Mouse (Mus musculus) heart, postnatal 4 days (tissue): ENCODE measurements around the gene Tmem238. TPM values are rescaled to one million over a fixed set of nuclear protein-coding genes. Genes with fewer than 3 reads are reported as not detected.

Source experiments
- DNase-seq: peaks from one replicate; pipeline ENCODE4 v3.0.0; 2021
- total RNA-seq, 2 experiments: library from RNA; stranded (reverse); gene quantifications; 2 replicates each; pipeline ENCODE4 v1.2.3; 2021

Tmem238 gene
- total RNA-seq, 2 experiments from 2014 or later = 2.7 to 5.1 TPM

GRCm38 (mm10) chr7:4792278-4793212 lies 3.1 kb upstream of the Tmem238 start, which contains the start of gene Rpl28:
Gene Rpl28, plus strand, starts transcription at chr7:4792874.
- peak; percentile 96 for DNase-seq

DNA sequence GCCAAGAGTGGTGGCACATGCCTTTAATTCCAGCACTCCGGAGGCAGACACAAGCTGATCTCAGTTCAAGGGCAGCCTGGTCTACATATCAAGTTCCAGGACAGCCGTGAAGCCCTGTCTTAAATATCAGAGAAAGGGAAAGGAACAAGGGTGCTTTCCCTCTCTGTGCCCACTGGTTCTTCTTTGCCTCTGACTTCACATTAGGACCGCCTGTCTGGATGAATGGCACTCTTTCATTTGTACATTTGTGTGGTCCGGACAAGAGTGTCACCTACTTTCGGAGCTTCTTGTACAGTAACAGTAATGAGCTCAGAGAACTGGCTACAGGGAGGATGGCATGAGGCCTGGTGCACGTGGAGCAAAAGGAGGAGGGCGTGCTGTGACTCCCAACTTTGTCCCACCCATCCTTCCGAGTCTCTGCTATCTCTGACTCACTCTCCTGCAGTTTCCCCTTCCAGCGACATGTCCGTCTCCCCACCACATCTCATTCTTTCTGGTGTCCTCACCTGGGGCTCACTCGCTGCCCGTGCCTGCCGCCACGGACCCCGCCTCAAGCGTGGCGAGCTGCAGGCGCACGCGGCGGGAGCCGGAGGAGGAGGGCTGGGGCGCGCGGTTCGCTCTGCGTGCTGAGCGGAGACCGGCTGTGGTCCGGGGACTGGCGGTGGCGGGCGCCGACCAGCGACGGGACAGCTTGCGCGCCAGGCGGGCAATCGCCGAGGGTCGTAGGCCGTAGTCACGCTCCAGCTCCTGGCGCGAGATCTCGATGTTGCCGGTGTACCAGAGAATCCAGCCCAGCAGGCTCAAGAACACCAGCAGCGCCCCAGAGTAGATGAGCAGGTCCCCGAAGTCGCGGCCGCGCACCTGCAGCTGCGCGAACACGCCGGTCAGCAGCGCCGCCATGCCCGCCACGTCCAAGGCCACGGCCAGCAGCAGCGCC lies 689 bp downstream of the Tmem238 start:
- peak; percentile 73 for DNase-seq

DNA sequence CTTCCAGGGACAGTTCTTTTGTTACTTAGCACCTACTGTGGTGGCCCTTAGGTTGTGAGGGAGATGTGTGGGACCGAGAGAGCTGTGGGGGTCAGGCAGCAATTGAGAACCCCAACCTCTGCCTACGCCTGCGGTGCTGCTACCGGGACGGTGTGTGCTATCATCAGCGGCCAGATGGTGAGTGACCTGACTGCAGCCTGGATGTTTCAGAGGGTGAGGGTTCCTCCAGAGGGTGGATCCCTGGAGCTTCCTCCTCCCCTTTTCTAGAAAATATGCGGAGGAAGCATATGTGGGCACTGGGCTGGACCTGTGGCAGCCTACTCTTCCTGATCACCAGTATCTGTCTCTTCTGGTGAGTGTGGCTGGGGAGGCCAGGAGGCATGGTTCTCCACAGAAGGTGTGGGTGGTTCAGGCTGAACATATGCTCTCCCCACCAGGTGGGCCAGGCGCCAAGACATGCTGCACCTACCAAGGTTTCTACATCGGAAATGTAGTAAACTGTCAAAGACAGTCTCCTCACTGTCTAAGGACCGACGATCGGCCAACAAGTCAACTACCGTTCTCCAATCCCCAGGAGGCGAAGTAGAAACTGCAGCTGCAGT lies 5.7 kb downstream of the Tmem238 start:
- DNase-seq = no peak

- DNase-seq = no peak
Observed at GRCm38 (mm10) chr7:4782759-4783158, 6.7 kb downstream of the Tmem238 start, which contains the start of the genes Il11 and Tmem190. Gene Il11, minus strand, starts transcription at chr7:4782859. Gene Tmem190, plus strand, starts transcription at chr7:4782937.

- no peak for DNase-seq
Observed at GRCm38 (mm10) chr7:4782130-4782529, 7.3 kb downstream of the Tmem238 start.

GRCm38 (mm10) chr7:4779921-4780320 lies 9.5 kb downstream of the Tmem238 start:
- DNase-seq = no peak

DNA sequence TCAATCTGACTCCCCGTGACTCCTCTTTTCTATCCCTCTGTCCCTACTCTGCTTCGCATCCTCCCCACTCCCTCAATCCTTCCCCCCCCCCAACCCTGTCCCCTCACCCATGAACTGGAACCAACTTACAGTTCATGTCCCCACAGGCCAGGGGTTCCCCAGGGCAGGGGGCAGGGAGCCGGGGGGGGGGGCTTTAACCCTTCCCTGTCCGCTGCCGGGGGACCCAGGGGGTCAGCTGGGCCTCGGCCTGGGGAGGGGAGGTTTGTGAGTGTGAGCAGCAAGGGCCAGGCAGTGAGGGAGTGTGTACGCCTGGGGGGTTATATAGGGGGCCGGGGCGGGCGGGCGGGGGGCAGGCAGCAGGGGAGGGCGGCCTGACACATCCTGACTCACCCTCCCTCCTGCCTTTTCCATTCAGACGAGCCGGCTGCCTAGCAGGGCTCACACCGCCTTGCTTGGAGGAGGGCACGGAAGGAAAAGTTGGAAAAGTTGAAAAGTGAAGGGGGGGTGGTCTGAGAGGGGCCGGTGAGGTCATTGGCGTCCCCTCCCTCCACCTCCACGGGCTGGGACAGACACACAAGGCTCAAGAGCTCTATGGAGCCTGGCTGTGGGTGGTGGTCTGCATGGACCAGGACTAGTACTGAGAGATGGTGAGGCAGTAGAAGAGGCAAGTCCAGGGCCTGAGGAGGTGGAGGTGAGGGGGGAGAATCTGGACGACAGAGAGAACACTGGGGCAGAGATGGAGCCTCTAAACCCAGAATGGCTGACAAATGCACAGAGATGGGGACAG lies 11.4 kb downstream of the Tmem238 start:
- no peak for DNase-seq

DNA sequence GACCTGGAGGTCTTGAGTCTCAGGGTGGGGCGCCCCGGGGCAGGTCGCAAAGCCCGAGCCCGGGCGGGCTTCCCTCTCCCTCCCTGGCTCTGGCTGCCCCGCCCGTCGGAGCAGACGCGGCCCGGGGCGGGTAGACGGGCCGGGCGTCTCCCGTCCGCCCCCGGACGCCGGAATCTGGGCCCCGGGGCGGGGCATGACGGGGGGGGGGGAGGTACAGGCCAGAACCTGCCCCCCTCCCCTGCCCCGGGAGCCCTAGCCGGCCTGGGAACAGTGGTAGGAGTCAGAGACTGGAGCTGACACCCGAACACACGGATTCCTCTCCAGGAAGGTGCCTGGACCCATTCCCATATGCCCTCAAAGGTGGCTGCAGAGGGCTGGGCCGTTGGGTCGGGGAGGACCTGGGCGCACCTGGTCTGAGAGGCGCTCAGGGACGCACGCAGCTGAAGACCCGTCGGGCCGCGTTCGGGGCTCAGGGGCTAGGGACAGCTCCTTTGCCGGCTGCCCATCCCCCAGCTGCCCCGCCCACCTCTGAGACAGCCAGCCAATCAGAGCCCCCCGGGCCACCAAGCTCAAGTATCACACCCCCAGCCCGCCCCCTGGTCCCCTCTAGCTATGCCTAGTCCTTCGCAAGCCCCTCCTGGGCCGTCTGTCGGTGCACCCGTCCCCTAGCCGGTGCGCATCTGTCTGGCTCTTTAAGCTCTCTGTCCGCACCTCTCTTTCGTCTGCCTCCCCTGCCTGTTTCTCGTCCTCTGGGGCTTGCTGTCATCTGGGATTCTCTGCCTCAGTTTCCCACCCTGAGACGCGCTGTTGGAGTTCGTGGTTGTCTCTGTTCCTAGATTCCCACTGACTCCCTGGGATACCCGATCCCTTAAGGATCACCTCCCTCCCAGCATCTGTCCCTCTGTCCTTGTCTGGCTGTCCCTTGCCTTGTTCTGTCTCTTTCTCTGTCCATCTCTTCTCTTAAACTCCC lies 12.3 kb downstream of the Tmem238 start:
- DNase-seq = peak; percentile 74

DNA sequence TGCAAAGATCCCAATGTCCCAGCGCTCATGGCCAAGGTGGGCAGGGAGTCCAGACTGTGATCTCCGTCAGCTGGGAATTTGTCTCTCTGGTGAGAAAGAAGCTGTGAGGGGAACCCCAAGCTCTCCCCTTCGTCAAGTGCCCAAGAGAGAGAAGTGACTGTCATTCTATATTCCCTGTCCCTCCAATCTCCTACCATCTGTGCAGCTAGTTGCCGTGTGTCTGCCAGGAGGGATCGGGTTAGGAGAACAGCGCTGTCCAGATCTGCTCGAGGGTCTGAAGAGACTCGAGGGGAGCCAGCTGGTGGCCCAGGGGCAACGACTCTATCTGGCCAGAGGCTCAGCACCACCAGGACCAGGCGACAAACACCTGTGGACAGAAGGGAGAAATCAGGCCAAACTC lies 13.3 kb downstream of the Tmem238 start:
- no peak for DNase-seq

DNA sequence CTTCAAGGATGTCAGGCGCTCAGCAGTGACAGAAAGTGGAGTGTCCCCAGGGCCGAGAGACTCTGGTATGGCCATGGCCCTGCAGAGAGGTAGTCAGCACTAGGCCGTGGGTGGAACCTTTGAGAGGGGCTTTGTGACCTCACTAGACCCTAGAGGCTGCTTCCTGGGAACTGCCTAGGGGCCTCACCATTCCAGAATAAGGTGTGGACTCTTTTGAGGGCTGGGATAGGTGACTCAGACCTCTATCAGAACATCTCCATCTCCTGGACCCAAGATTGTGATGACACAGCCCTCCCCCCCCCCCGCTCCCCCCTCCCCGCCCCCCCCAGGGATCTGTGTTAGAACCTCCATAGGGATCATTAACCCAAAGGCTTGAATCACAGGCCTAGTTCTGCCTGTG lies 18.3 kb downstream of the Tmem238 start, which contains the start of gene Fam71e2:
Fam71e2 (minus strand) TSS at position 101 of the 400 bp plus-strand sequence.
- no peak for DNase-seq

DNA sequence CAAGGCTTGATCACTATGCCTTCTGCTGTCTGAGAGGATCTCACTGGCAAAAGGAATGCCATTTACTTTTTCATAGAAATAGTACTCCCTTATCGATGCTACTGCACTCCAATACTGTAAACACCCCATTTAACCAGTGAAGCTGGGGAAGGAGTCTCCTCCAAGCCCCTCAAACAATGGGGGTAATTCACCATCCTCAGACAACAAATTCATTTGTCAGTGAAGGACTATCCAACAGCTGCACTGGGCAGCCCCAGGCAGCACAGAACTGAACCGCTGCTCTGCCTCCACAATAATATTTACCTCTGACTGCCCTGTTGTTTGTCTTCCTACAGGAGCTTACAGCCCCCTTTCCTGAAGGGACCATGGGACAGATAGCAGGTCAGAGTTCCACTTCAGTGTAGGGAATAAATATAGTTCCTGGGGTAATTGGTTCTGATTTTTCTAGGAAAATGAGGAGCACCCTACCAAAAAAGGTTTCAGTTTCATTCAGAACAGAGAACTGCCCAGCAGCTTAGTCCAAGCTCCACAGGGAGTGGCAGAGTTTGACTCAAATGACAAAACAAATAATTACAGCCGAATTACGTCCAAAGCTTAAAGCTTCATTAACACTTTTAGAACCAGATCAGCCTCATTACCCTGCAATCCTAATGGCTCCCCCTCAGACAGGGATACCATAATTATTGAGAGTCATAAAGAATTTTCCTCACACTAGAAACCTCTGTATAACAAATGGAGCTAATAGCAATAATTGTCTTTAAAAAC lies 24.3 kb downstream of the Tmem238 start:
- DNase-seq = no peak

- DNase-seq = no peak
Observed at GRCm38 (mm10) chr7:4759670-4760069, 29.8 kb downstream of the Tmem238 start.

DNA sequence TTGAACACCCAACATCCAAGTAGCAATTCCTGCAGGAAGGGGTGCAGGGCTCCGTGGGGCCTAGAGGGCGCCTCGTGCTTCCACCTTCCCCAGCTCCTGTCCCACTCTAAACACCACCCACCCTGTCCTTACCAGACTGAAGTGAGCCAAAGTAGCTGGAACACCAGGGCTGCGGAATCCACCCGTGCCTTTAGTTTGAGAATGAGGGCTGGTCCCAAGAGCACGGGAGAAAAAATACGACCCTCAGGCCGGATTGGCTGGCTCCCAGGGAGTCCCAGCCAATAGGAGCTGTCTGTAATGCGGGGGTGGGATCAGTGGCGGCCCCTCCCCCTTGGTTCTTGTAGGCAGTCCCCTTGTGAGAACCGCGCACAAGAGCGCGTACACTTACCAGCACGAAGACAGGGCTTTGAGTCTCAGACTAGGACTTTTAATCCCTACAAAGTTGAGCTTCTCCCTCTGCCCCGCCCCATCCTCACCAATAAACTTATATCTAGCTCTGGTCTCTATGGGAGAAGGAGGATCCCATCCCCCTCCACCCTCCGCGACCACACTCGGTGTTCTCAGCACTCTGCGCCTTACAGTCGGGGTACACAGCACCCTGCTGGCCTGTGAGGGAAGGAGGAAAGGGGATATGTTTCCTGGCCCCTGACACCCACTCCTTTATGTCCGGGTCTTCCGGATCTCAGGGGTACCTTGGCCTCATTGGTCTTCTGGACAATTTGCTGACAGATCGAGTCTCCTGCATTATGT lies 36.5 kb downstream of the Tmem238 start, which contains the start of gene Cox6b2:
Cox6b2 (minus strand) TSS at position 274 of the 750 bp plus-strand sequence.
- DNase-seq = peak; percentile 85

DNA sequence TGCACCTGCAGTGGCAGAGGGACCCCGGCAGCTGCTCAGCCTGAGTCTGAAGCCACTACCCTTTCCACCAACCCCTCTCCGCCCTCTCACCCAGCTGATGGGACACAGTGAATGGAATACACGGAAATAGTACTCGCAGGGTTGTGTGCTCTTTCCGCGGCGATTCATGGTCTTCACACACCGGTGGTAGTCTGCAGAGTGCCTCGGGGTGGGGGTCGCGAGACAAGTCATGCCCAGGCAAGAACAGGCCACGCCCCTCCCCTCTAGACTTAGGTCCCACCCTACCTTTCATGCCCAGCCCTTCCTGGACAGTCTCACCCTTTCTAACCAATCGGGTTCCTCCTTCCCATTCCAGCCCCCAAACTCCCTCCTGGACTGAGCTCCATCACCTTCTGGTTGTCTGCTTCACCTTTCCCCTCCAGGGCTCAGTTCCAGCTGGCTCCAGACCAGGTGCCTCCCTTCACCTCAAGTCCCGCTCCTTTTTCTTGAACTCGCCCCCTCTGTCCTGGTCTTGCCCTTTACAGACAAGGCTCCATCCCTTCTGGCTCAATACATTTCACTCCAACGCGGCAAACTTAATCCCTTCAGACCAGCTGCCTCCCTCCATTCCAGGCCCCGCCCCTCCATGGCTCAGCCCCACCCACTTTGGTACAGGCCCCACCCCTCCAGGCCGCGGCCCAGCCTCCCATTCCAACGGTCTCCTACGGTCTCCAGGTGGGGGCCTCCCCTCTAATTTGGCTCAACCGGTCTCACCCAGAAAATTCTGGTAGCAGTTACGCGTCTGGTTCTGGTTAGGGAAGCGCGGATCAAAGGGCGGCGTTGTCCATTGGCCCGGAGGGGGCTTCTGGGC lies 37.3 kb downstream of the Tmem238 start:
- peak; percentile 58 for DNase-seq

DNA sequence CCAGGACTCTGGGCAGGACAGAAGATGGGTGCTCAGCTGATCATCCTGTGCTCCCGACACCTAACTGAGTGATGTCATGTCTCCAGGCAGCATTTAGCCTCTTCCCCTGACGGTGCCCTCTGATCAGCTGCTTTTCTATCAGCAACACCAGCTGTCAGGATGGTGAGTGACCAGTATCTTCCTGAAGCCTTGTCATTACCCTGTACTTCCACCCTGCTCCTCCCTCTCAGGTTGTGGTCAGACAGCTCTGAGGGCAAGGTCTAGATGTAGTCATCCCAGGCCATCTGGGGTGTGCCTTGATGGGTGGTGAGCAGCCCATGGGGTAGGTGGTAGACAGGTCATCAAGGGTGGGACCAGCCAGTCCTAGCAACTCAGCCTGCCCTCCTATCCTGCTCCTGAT lies 40.3 kb downstream of the Tmem238 start:
- no peak for DNase-seq

DNA sequence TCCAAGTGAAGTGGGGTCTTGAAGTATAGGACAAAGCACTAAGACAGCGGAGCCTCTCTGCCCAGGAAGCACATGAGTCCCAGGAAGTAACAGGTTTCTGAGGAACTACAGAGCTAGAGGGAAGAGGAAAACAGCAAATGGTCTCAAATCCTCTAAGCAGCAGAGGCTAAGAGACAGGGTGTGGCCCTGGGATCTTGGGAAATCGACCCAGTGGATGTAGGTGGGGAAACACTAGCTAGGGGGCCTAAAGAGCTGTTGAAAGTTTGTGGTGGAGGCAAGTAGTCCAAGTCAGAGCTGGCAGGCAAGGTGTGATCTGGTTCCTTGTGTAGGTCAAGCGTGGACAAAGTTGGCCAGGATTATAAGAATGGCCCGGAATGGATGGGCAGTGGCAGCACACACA lies 41.1 kb downstream of the Tmem238 start:
- no peak for DNase-seq

DNA sequence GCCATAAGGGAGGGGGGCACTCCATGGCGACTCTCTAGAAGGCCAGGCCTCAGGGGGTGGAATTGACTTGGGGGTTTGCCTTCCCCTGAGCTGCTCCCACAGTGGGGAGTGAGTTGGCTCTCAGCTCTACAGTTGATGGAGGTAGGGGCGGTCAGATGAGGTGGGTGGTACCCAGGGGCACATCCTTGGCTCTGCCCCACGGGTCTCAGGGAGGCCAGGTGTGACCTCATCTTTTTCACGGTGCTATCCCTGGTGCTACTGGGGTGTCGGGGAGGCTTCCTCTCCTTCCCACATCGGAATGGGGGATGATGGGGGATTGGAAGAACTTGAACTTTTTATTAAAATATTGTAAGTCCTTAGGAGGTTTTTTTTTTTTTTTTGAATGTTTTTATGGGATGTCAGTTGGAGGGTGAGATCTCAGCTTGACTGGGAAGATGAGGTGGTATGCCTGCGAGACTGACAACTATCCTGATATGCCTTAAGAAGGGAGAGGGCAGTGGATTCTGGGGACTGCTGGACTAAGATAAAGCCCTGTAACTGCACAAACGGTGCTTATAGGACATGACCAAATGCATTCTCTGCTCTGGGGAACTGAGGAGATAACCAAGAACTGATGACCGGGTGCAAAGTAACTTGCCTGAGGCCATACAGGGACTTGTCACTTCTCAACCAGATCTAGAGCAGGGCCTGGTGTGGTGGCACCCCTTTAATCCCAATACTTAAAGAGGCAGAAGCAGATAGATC lies 42.1 kb downstream of the Tmem238 start:
- no peak for DNase-seq
